Mouse (Mus musculus) A20 (cell line): Measurements from ENCODE around the gene Psd.
A peak's percentile ranks its signal among the peaks of the same experiment; 100 is the strongest.

Experiments
- DNase-seq: peaks from one replicate; pipeline ENCODE4 v3.0.0-alpha.2; 2011; ENCODE audit warnings: low read depth, low spot score

Psd gene

DNA sequence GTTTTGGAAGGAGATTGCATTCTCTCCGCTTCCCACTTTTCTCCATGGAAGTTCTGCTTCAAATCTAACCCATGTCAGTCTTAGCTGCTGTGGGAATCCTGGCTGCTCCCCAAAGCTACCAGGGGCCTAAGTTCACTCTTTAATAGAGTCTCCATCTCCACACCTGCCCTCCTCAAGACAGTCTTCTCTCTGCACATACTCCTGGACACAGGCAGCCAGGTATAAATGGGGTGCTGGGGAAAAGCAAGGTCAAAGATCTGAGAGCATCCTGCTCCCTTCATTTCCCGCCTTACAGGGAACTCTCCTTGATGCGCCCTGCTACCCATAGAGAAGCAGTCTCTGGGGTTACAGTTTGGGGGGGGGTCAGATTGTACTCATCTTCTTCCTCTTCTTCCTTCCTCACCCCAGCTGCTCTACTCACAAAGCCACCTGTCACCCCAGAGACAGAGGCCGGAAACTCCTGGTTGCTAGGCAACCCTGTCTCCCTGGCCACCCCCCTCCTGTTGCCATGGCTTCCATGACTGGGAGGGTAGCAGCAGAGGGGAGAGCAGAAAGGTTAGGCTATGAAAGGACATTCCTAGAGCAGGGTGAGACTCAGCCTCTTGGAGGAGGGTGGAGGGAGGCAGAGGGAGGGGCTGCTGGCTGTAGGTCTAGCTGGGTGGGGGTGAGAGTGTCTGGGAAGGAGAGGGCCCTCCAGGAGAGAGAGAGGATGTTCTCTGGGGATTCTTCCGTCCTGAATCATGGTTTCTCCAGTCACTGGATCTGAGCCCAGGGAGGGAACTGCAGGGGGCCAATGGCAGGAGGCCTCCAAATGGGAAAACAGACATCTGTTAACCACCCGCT, 5.6 kb downstream of the Psd start:
- DNase-seq: peak; percentile 54

DNA sequence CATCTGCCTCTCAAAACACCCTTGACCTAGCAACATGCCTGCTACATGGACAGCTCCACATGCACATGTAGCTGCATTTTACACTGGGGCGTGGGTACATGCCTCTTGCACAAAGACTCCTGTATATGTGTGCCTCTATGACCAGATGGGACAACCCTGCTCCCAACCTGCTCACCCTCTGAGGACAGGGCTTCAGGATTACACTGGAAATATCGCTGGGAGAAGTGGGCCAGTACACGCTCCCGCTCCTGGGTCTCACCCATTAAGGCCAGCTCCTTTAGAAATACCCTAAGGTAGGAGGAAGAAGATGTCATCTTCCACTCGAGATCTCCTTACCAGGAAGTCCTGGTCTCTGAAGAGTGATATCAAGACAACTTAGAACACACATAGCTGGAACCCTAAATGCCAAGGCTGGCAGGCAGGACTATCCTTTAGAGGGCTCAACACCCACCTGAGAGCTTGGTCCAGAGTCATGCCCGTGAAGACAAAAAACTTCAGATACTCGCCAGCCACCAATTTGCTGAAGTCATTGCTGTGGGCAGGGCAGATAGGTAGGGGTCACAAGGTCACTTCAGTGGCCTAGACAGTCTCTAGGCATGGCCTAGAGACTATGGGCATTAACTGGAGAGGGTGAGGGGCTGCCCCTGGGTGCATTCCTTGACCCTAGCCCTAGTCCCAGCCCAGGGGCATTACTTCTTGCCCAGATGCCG, 6.7 kb downstream of the Psd start:
- no peak for DNase-seq

DNA sequence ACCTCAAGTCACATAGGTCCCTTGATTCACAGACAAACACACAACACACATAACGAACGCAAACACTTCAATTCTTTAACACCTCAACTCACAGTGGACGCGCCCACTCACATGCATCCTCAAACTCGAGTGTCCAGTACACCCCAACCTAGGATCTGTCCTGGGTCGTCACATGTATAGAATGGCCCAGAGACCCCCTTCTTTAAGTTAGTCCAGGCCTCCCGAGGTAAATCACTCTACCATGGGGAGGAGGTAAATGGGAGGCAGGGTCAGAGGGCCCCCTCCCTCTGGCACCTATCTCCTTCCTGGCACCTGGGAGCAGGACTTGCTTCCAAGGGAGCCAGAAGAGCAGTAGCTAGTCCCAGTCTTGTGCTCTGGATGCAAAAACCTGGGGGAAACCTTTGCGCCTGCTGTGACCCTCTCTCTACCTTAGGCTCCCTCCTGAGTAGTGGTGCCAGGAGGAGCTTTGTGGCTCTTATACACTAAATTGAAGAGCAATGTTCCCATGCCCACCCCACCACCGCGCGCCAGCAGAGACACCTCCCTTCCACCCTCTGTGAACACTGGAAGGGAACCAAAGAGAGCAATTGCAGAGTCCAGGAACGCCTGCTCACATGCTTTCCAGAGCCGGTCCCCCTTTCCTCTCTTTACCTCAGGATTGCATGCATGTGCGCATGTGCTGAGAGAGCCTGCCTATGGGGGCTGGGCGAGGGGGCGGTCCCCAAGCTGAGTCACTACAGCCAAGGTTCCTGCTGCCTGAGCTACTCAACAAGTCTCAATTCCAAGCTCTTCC, 8.2 kb downstream of the Psd start:
- DNase-seq: no peak

DNA sequence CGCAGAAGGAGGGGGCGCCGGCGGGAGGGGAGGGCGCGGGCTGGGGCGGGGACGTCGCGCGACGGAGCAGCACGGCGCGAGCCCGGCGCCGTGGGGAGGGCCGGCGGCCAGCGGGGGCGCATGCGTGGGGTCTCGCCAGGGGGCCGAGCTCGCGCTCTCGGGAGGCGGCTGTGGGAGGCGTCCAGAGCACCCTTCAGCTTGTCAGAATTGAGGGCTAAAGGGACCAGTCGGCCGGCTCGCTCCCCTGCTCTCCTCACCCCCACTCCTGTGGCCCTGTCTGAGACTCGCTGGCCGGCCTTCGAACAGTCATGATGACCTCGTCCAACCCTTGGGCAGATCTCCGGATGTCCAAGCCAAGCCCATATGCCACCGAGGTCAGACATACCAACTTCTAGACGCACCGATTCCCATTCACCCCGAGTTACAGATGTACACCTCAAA, 8.9 kb downstream of the Psd start:
- no peak for DNase-seq

DNA sequence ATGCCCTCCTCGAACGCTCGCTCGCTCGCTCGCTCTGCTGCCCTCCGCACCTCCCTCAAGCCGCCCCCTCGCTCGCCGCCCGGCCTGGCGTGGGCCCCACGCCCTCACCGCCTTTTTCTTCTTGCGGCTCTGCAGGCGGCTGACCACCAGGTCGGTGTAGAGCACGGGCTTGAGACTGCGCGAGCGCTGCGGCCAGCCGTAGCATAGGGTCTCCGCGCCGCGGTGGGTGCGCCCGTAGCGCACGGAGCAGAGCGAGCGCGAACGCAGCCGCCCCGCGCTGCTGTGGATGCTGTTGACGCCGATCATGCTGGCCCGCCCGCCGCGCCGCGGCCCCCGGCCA, 9.4 kb downstream of the Psd start:
- DNase-seq: no peak

DNA sequence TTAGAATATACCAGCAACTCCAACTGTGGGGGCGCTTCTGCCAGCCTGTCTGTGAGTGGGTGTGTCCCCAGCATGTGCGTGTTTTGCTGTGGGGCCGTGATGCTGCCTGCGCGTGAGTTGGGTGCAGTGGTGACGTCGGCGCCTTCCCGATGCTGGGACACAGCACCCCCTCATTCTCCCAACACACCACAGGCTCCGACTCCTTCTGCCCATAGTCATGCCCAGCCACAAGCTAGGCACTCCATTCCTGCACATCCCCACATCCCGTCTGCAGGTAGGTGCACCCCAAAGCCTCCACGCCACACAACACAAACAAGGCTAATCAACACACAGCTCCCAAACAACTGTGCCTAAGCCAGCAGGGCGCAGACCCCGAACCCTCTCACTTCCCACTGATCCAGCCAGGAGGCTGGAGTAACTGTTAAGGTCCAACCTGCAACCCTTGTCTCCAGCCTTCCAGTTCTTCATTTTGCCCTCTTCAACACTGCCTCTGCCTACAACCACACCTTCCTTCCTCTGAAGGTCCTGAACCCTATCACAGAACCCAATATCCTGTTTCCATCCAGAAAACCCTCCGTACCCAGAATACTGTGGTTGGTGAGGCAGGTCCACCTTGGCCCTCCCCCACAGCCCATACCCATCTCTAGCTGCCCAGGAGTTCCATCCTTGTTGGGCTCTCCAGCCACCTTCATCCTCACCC, 10.0 kb downstream of the Psd start:
- DNase-seq: no peak

DNA sequence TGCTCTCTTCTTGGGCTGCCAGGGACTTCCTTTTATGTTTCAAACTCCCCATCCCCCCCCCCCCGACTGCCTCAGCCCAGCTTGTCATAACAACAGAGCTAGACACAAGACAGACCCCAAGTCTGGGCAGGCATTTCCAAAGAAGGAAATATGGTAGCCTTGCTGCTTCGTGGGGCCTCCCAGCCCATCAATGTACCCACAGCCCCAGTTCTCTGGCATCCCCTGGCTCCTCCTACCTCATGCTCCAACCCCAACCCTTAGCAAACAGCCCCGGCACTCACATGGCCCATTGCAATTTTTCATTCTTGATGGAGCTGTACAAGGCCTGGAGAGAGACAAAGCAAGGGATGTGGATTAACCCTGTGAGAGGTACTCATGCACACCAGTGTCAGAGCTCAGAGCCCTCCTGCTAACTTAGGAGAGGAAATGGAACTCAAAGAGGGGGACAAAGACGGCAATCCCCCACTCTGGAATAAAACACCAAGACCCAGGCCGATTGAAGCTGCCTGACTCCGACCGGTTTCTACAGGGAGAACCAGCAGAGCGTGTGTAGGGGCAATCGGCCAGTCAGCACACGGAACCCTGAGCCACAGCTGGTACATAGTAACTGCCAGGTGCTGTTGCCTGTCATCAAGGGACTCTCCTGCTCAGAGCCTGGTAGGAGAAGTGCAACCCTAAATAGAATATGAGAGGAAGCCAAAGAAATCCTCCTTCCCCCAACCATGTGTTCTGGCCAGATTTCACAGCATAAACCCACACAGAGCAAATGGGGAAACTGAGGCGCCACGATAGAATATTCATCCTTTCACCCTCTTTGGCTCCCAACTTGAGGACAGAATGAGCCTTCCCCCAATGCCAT, 11.0 kb downstream of the Psd start:
- peak; percentile 35 for DNase-seq

DNA sequence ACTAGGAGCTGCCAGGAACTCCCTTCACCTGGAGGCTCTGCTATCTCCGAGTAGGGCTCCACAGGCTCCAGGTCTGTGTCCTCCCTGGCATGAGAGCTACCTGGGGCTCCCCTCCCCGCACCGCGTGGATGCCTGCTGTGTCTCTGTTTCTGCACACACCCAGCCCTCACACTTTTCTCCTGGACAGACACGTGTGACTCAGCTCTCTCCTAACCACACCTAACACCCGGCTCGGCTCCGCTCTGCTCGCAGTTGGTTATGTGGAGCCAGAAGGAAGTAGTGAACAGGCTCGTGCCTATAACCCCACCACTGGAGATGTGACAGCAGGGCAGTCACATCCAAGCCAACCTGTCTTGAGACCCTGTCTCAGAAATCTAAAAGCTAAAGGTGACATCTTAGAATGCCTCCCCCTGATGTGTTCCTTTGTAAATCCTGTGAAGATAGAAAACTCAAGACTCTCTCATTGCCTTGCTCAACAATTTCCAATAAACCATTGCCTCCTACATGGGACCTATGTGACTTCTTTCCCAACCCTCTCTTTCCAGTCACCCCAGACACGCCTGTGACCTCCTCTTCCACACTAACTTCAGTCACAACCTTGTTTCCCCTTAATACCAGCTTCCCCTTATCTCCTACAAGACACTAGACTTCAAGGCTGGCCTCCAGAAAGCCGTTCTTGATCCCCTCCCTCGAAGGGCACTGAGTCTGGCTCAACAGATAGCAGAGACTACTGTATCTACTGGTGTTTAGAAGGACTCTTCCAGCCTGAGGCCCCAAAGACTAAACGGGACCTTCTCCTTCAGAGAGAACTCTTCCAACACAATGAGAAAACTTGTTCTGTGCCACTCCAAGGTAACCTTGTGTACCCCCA, 11.8 kb downstream of the Psd start:
- peak; percentile 27 for DNase-seq

DNA sequence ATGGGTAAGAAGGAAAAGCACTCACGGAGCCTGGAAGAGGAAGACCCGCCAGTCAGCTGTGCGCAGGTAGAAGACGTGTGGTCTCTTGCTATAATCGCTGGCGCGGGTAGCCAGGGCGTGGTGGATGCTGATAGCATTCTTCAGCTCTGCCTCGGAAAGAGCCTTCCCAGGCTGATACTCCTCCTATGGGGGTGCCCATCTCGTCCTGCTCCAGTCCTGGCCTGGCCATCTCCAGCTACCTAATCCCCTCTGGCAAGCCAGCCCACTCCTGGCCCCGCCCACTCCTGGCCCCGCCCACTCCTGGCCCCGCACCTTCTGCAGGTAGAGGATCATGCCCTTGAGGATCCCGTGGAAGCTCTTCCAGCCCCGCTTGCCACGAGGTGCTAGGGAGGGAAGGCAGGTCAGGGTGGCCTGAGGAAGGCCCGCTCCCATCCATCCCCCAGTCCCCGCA, 12.8 kb downstream of the Psd start:
- peak; percentile 25 for DNase-seq

DNA sequence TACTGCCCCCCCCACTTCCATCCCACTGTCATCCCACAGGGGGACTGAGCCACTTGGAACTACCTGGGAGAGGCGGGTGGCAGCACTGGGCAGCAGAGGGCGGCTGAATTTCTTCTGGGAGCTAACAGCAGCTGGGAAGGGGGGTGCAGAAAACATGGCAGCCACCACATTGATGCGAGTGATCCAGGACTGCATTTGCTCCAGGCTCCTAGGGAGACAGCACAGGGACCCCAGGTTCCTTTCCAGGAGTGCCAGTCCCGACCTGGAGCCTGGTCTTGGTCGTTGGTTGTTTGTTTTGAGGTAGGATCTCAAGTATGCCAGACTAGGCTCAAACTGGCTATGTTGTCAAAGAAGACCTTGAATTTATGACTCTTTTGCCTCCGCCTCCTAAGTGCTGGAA, 13.4 kb downstream of the Psd start:
- DNase-seq: no peak

DNA sequence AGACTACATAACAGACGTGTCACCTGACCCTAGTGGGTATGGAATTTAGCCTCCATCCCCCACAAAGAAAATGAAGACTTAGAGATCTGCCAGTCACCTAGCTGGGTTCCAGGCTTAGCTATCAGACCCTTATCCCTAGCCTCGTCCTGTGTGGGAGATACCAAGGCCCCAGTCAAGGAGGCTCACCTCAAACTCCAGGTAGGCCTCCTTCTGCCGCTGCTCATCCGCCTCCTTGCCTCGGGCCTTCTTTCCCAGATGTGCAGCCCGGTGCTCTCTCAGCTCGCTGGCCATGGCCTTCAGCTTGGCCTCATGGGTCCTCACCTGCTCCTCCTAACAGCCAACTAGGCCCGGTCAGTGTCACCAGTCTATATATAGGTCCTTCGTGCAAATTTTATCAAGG, 13.8 kb downstream of the Psd start:
- DNase-seq: no peak

DNA sequence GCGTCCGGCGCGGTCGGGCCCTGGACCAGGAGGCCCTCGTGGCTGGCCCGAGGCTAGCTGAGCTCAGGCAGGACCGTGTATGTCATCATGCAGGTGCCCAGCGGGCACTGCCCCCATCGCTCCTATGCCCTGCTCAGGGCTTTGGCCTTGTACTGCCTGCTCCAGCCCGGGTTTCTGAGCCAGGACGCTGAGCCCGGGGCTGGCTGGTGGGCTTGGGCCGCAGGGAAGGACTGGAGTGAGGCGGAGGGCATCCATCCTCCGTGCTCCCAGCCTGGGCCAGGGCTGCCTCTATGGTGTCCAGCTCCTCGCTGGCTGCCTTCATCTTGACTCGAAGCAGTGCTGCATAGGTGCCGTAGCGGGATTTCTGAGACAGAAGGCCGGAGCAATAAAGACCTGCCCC, 14.4 kb downstream of the Psd start:
- no peak for DNase-seq

DNA sequence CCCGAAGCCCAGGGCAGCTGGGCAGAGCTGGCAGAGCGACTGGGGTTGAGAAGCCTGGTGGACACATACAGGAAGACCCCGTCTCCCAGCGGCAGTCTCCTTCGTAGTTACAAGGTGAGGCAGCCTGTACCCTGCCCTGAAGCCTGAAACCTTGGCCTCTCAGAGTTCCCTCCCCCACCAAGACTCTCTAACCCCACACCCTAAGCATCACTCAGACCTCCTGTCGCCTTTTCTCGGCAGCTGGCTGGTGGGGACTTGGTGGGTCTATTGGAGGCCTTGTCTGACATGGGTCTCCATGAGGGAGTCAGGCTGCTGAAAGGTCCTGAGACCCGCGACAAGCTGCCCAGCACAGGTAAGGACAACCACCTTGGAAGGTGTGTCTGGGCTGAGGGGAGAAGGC, 15.6 kb downstream of the Psd start:
- DNase-seq: no peak

DNA sequence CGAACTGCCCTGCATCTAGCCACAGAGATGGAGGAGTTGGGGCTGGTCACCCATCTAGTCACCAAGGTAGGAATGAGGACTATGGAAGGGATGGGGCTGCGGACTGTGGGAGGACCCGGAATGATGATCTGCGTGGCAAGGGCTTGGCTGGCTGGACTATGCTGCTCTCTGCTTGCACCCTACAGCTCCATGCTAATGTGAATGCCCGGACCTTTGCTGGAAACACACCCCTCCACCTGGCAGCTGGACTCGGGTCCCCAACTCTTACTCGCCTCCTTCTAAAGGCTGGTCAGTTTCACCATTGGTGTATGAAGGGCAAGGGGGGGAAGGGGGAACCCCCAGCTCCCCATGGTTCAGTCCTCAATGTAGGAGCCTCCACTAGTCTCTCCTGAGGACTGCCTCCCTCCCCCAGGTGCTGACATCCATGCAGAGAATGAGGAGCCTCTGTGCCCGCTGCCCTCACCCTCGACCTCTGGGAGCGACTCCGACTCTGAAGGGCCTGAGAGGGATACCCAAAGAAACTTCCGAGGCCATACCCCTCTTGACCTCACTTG, 16.6 kb downstream of the Psd start:
- DNase-seq: no peak

DNA sequence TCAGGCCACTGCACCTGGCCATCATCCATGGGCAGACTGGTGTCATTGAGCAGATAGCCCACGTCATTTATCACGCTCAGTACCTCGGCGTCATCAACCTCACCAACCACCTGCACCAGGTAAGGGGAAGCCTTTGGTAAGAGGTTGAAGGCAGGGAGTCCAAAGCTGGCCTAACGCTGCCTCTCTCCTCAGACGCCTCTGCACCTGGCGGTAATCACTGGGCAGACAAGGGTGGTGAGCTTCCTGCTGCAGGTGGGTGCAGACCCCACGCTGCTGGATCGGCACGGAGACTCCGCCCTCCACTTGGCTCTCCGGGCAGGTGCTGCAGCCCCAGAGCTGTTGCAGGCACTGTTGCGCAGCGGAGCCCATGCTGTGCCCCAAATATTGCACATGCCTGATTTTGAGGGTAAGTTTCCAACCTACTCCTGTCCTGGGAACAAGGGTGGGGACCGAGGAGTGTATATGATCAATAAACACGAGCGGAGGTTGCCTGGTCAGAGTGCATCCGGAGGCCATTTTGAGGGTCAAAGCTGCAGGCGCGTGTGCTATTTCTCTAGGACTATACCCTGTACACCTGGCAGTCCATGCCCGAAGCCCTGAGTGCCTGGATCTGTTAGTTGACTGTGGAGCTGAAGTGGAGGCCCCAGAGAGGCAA, 17.2 kb downstream of the Psd start:
- no peak for DNase-seq

DNA sequence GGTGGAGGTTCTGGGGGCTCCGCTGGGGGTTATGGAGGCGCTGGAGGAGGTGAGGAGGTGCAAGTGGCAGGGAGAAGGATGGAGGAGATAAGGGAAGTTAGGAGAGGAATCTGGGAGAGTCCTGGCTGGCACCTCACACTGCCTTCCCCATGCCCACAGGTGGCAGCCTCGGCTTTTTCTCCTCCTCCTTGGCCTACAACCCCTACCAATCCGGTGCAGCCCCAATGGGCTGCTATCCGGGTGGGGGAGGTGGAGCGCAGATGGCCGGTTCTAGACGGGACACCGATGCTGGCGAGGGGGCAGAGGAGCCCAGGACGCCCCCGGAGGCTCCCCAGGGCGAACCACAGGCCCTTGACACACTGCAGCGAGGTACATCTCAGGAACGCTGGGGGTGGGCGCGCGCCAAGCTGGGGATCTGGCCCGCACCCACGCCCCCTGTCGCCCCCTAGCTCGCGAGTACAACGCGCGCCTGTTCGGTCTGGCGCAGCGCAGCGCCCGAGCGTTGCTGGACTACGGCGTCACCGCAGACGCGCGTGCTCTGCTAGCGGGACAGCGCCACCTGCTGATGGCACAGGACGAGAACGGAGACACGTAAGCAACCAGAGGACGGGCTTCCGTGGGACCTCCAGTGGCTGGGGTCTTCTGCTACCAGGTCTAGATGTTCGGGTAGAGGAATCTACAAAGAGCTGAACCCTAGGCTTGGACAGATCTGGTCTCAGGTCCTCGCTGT, 18.1 kb downstream of the Psd start:
- peak; percentile 90 for DNase-seq

DNA sequence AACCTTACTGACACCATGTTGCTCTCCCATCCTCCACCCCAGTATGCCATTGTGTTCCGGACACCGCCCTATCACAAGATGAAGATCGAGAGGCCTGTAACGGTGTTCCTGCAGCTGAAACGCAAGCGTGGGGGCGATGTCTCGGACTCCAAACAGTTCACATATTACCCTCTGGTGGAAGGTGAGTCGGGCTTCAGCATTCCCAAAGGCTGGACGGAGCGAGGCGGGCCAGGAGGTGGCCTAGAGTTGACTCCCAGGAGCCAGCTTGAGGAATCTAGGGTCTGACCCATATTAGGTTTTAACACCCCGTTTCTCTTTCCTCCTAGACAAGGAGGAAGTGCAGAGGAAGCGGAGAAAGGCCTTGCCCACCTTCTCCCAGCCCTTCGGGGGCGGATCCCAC, 18.7 kb downstream of the Psd start:
- no peak for DNase-seq

DNA sequence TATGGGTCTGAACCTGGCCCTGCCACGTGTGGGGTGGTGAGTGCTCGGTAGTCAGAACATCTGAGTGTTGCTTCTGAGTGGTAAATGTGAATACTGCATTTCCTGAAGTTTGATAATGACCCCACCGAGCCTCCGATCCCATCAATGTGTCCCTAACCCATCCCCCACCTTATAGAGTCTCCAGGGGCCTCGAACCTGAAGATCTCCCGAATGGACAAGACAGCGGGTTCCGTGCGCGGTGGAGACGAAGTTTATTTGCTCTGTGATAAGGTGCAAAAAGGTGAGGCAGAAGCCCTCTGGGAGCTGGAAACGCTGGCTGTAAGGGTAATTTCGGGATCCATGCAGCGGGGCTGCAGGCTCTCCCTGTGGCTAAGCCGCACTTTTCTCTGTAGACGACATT, 19.2 kb downstream of the Psd start:
- DNase-seq: no peak
